Mouse (Mus musculus) heart, postnatal 36 days (tissue): Measurements from ENCODE around the gene Pip4k2c. TPM values are rescaled to one million over a fixed set of nuclear protein-coding genes. Genes with fewer than 3 reads are reported as not detected.
"Not testable (repeated sequence)": the region's sequence is repeated elsewhere in the genome, so short reads cannot be mapped to it uniquely, and the experiment has no call there.

Experiments
- DNase-seq, 2 experiments: peaks; one replicate each; pipeline ENCODE4 v3.0.0; 2021 to 2022
- intact Hi-C: fragments of 180-260 bp; cut with DNase I; formaldehyde crosslinking; loops from one replicate; pipeline ENCODE4 v1.15.1; 2025
- total RNA-seq, 2 experiments: library from RNA; stranded (reverse); gene quantifications; 2 replicates each; pipeline ENCODE4 v1.2.3; 2021

Pip4k2c gene
- total RNA-seq, 2 experiments from 2014 or later: 26.9 to 29.9 TPM

GRCm38 (mm10) chr10:127210961-127211405 is 402 bp downstream of the Pip4k2c start:
- intact Hi-C loops: no loop called here
- DNase-seq: no peak

- intact Hi-C loops: no loop called here
- DNase-seq: no peak
Observed at GRCm38 (mm10) chr10:127209928-127210570, 1.3 kb downstream of the Pip4k2c start.

- DNase-seq: no peak
- intact Hi-C loops: no loop called here
Observed at GRCm38 (mm10) chr10:127208921-127209320, 2.5 kb downstream of the Pip4k2c start.

- DNase-seq: no peak
- intact Hi-C loops: no loop called here
Observed at GRCm38 (mm10) chr10:127205373-127205772, 6.0 kb downstream of the Pip4k2c start.

- intact Hi-C loops: no loop called here
- no peak for DNase-seq
Observed at GRCm38 (mm10) chr10:127204589-127204988, 6.8 kb downstream of the Pip4k2c start.

GRCm38 (mm10) chr10:127203106-127203505 is 8.3 kb downstream of the Pip4k2c start:
- intact Hi-C loops: no loop called here
- DNase-seq: no peak

- intact Hi-C loops: no loop called here
- DNase-seq: no peak
Observed at GRCm38 (mm10) chr10:127200279-127200678, 11.1 kb downstream of the Pip4k2c start.

- intact Hi-C loops: no loop called here
- DNase-seq: no peak
Observed at GRCm38 (mm10) chr10:127199474-127199873, 11.9 kb downstream of the Pip4k2c start.

GRCm38 (mm10) chr10:127199068-127199467 is 12.3 kb downstream of the Pip4k2c start:
- DNase-seq: no peak
- intact Hi-C loops: no loop called here

GRCm38 (mm10) chr10:127198492-127198891 is 12.9 kb downstream of the Pip4k2c start:
- intact Hi-C loops: no loop called here
- DNase-seq: no peak

GRCm38 (mm10) chr10:127197505-127198110 is 13.8 kb downstream of the Pip4k2c start:
- no peak for DNase-seq
- intact Hi-C loops: no loop called here

- no peak for DNase-seq
- intact Hi-C loops: no loop called here
Observed at GRCm38 (mm10) chr10:127197104-127197503, 14.3 kb downstream of the Pip4k2c start.

GRCm38 (mm10) chr10:127196392-127196791 is 15.0 kb downstream of the Pip4k2c start:
- intact Hi-C loops: no loop called here
- DNase-seq: peak; percentile 64 to 65

- peak in 1 of 2 experiments; percentile 62 for DNase-seq
- intact Hi-C loops: no loop called here
Observed at GRCm38 (mm10) chr10:127195328-127196129, 15.9 kb downstream of the Pip4k2c start, which contains the start of gene Dtx3. Gene Dtx3, minus strand, starts transcription at chr10:127195728.

GRCm38 (mm10) chr10:127194428-127195327 is 16.7 kb downstream of the Pip4k2c start:
- DNase-seq: peak; percentile 72 to 76
- intact Hi-C loops: no loop called here

- DNase-seq: no peak
- intact Hi-C loops: no loop called here
Observed at GRCm38 (mm10) chr10:127193011-127193410, 18.4 kb downstream of the Pip4k2c start.

- intact Hi-C loops, DNase-seq: not testable (repeated sequence)
Observed at GRCm38 (mm10) chr10:127192057-127192328, 19.4 kb downstream of the Pip4k2c start.

GRCm38 (mm10) chr10:127191191-127192056 is 20.0 kb downstream of the Pip4k2c start:
- intact Hi-C loops: no loop called here

GRCm38 (mm10) chr10:127190398-127191190 is 20.8 kb downstream of the Pip4k2c start:
- DNase-seq: no peak
- intact Hi-C loops: no loop called here

More at GRCm38 (mm10) chr10:127191191-127192056, 20.0 kb downstream of the Pip4k2c start:
- no peak for DNase-seq
